Mouse (Mus musculus) right cerebral cortex, adult 18-20 months (tissue): ENCODE measurements at regions not wholly inside any gene's neighbourhood (a gene's known extent, or its start where the extent isn't known, plus 50 kb on each side); places are given as distances from the start of the nearest gene placed in this dataset.

Experiments
- DNase-seq: peaks from one replicate; pipeline ENCODE4 v3.0.0; 2022; ENCODE audit warnings: mixed read lengths

- peak; percentile 61 for DNase-seq
Measured at GRCm38 (mm10) chr13:46222031-46222430, 51.5 kb upstream of the Stmnd1 start.

GRCm38 (mm10) chr13:46218101-46218701, 55.3 kb upstream of the Stmnd1 start:
- DNase-seq, result peak; percentile 74

- DNase-seq, result no peak
Measured at GRCm38 (mm10) chr13:46216954-46217838, 56.3 kb upstream of the Stmnd1 start.

- no peak for DNase-seq
Measured at GRCm38 (mm10) chr13:46203551-46203950, 70.0 kb upstream of the Stmnd1 start.

GRCm38 (mm10) chr13:46202586-46202985, 70.9 kb upstream of the Stmnd1 start:
- no peak for DNase-seq

GRCm38 (mm10) chr13:46201029-46201599, 72.4 kb upstream of the Stmnd1 start:
- DNase-seq, result no peak

GRCm38 (mm10) chr13:46193131-46193530, 80.4 kb upstream of the Stmnd1 start:
- DNase-seq, result peak; percentile 37

GRCm38 (mm10) chr13:46189726-46190125, 83.8 kb upstream of the Stmnd1 start:
- no peak for DNase-seq

- DNase-seq, result no peak
Measured at GRCm38 (mm10) chr13:46182851-46183250, 90.7 kb upstream of the Stmnd1 start.

GRCm38 (mm10) chr13:46180606-46181133, 92.9 kb upstream of the Stmnd1 start:
- peak; percentile 55 for DNase-seq

- DNase-seq, result no peak
Measured at GRCm38 (mm10) chr13:46179916-46180315, 93.6 kb upstream of the Stmnd1 start.

GRCm38 (mm10) chr13:46173103-46173502, 100.4 kb upstream of the Stmnd1 start:
- DNase-seq, result no peak

- peak; percentile 85 for DNase-seq
Measured at GRCm38 (mm10) chr13:46162025-46162374, 111.5 kb upstream of the Stmnd1 start.

GRCm38 (mm10) chr13:46161261-46162024, 112.1 kb upstream of the Stmnd1 start:
- DNase-seq, result peak; percentile 12

- no peak for DNase-seq
Measured at GRCm38 (mm10) chr13:46159354-46159753, 114.2 kb upstream of the Stmnd1 start.

- no peak for DNase-seq
Measured at GRCm38 (mm10) chr13:46153282-46154260, 120.0 kb upstream of the Stmnd1 start.

- DNase-seq, result peak; percentile 53
Measured at GRCm38 (mm10) chr13:46140006-46140405, 133.5 kb upstream of the Stmnd1 start.

- peak; percentile 8 for DNase-seq
Measured at GRCm38 (mm10) chr13:46139251-46139650, 134.3 kb upstream of the Stmnd1 start.

- peak; percentile 18 for DNase-seq
Measured at GRCm38 (mm10) chr13:46135411-46135810, 138.1 kb upstream of the Stmnd1 start.

- peak; percentile 23 for DNase-seq
Measured at GRCm38 (mm10) chr13:46129236-46129855, 144.2 kb upstream of the Stmnd1 start.

GRCm38 (mm10) chr13:46123446-46123845, 150.1 kb upstream of the Stmnd1 start:
- DNase-seq, result no peak
